In the genomic region with DNA sequence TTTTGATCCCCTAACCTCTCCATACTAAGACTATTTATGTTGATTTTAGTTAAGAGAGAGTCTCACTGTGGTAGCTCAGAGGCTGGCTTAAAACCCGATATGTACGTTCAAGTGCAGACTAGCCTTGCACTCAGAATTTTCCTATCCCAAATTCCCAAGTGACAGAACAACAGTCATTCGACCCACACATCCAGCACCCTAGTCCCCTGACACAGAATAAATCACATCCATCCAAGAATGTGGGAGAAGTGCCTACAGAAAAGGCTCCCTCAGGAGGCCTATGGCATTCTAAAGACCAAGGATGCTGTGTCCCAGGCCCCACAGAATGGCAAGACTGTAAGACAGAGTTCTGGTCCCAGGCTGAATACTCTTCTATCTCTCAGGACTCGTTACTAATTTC, we compare ENCODE assay signal across 16 mouse cellular contexts. TPM values are rescaled to one million over a fixed set of nuclear protein-coding genes. Genes with fewer than 3 reads are reported as not detected.
DNase-seq lines count a peak whose midpoint lies in the region; ATAC-seq and TF ChIP-seq lines count a peak whose summit lies in the region.
"Had no signal": no experiment of that assay in that cellular context is flagged by ENCODE, and none has a peak within 500 bp of the region (broad histone marks: within the 10 kb centered on the region; RNA-seq: fewer than 3 reads in every experiment).

No protein-coding gene starts in this region.

- H3K36me3 ChIP-seq in forebrain, embryonic 10.5 days (replicated peaks) = no peaks in the 10 kb centered on the region
- no peaks in the 10 kb centered on the region for H3K36me3 ChIP-seq in forebrain, embryonic 11.5 days (ENCODE audit: control insufficient read depth, insufficient read depth, low read length)
- no peaks in the 10 kb centered on the region for H3K36me3 ChIP-seq in spleen, adult 2 months (ENCODE audit: control insufficient read depth, insufficient read depth, low read length)
- no peaks in the 10 kb centered on the region for H3K36me3 ChIP-seq in liver, embryonic 16.5 days (ENCODE audit: control insufficient read depth, insufficient read depth)
- H3K36me3 ChIP-seq in midbrain, embryonic 10.5 days = no peaks in the 10 kb centered on the region
- H3K36me3 ChIP-seq: embryonic facial prominence, embryonic 15.5 days; limb, embryonic 10.5 days; midbrain, embryonic 15.5 days; stomach, embryonic 15.5 days had no signal

- no peak for TF ChIP-seq POLR2A in spleen, adult 2 months (IDR thresholded peaks at IDR 0.05; ENCODE audit: low read depth, low read length)

- H3K27me3 ChIP-seq in forebrain, embryonic 10.5 days (ENCODE audit: poor library complexity, severe bottlenecking) = no peaks in the 10 kb centered on the region
- no peaks in the 10 kb centered on the region for H3K27me3 ChIP-seq in forebrain, embryonic 11.5 days (ENCODE audit: control insufficient read depth, insufficient read depth, low read length)
- H3K27me3 ChIP-seq in spleen, adult 2 months (ENCODE audit: control insufficient read depth, insufficient read depth, low read length) = no peaks in the 10 kb centered on the region
- no peaks in the 10 kb centered on the region for H3K27me3 ChIP-seq in liver, embryonic 16.5 days (ENCODE audit: control insufficient read depth, insufficient read depth, low read depth, low read length)
- H3K27me3 ChIP-seq in midbrain, embryonic 10.5 days (ENCODE audit: low read depth, poor library complexity, severe bottlenecking) = no peaks in the 10 kb centered on the region
- H3K27me3 ChIP-seq: embryonic facial prominence, embryonic 15.5 days; forebrain, embryonic 13.5 days; midbrain, embryonic 15.5 days; stomach, embryonic 15.5 days had no signal

- 0 out of 2 replicates have a peak overlapping the region, but pooled peaks have one; percentile 26 for H3K27ac ChIP-seq in forebrain, embryonic 10.5 days
- H3K27ac ChIP-seq in forebrain, embryonic 11.5 days (ENCODE audit: low read depth, low read length) = no peak overlapping the region
- H3K27ac ChIP-seq in spleen, adult 2 months (ENCODE audit: insufficient read depth, low read length) = peak overlapping the region; percentile 95
- H3K27ac ChIP-seq in liver, embryonic 16.5 days (ENCODE audit: low read length) = 0 out of 2 replicates have a peak overlapping the region, but pooled peaks have one; percentile 13
- no peak overlapping the region for H3K27ac ChIP-seq in midbrain, embryonic 10.5 days (replicated peaks)
- H3K27ac ChIP-seq: embryonic facial prominence, embryonic 15.5 days; forebrain, embryonic 13.5 days; midbrain, embryonic 15.5 days; stomach, embryonic 15.5 days had no signal

- no peak overlapping the region for H3K4me2 ChIP-seq in forebrain, embryonic 11.5 days (ENCODE audit: low read depth, low read length, severe bottlenecking)
- H3K4me2 ChIP-seq in liver, embryonic 16.5 days (ENCODE audit: low read depth, low read length) = peak overlapping the region; percentile 14; the same call in 1 of the 2 replicates
- H3K4me2 ChIP-seq: embryonic facial prominence, embryonic 15.5 days; forebrain, embryonic 13.5 days; lung, embryonic 14.5 days; midbrain, embryonic 15.5 days; stomach, embryonic 15.5 days had no signal

- H3K4me1 ChIP-seq in forebrain, embryonic 10.5 days = peaks cover 6% of the 10 kb centered on the region
- no peaks in the 10 kb centered on the region for H3K4me1 ChIP-seq in forebrain, embryonic 11.5 days (replicated peaks; ENCODE audit: control insufficient read depth, insufficient read depth, low read length)
- H3K4me1 ChIP-seq in spleen, adult 2 months (ENCODE audit: control insufficient read depth, insufficient read depth, insufficient read length) = peaks cover 10% of the 10 kb centered on the region
- peaks cover 18% of the 10 kb centered on the region for H3K4me1 ChIP-seq in liver, embryonic 16.5 days (ENCODE audit: control insufficient read depth, low read depth, low read length)
- no peaks in the 10 kb centered on the region for H3K4me1 ChIP-seq in midbrain, embryonic 10.5 days
- H3K4me1 ChIP-seq: embryonic facial prominence, embryonic 15.5 days; forebrain, embryonic 13.5 days; midbrain, embryonic 15.5 days; stomach, embryonic 15.5 days had no signal

- intact Hi-C loops in left cerebral cortex, postnatal 36 days (cut with DNase I) = no loop called here

- H3K9me3 ChIP-seq in forebrain, embryonic 10.5 days = peaks cover 5% of the 10 kb centered on the region; the same call in 1 of the 2 replicates
- H3K9me3 ChIP-seq in forebrain, embryonic 11.5 days (ENCODE audit: control insufficient read depth, low read length) = no peaks in the 10 kb centered on the region
- H3K9me3 ChIP-seq in liver, embryonic 16.5 days (replicated peaks; ENCODE audit: control insufficient read depth, low read length) = no peaks in the 10 kb centered on the region
- no peaks in the 10 kb centered on the region for H3K9me3 ChIP-seq in midbrain, embryonic 10.5 days (replicated peaks)
- H3K9me3 ChIP-seq: embryonic facial prominence, embryonic 15.5 days; forebrain, embryonic 13.5 days; limb, embryonic 10.5 days; midbrain, embryonic 15.5 days; stomach, embryonic 15.5 days had no signal

- DNase-seq in forebrain, embryonic 10.5 days (ENCODE audit: extremely low spot score, low spot score) = no peak
- no peak for DNase-seq in forebrain, embryonic 11.5 days (ENCODE audit: low spot score)
- DNase-seq in spleen, adult 2 months (ENCODE audit: low read depth in 1 of 2, low spot score in 2 of 2) = no peak
- DNase-seq in spleen, postnatal 10 days (ENCODE audit: low spot score in 2 of 2) = no peak
- no peak for DNase-seq in cerebellum, adult 11-12 months
- no peak for DNase-seq in midbrain, embryonic 10.5 days (ENCODE audit: low spot score)
- no peak for DNase-seq in left cerebral cortex, postnatal 36 days (ENCODE audit: low spot score in 2 of 2)
- DNase-seq: cerebellum, postnatal 10 days; kidney, postnatal 14 days had no signal

- no peak overlapping the region for H3K9ac ChIP-seq in forebrain, embryonic 11.5 days (ENCODE audit: low read length)
- H3K9ac ChIP-seq in liver, embryonic 16.5 days (ENCODE audit: low read depth, low read length) = no peak overlapping the region
- H3K9ac ChIP-seq: embryonic facial prominence, embryonic 15.5 days; forebrain, embryonic 13.5 days; lung, embryonic 14.5 days; midbrain, embryonic 15.5 days; stomach, embryonic 15.5 days had no signal

- H3K4me3 ChIP-seq in forebrain, embryonic 10.5 days = no peak overlapping the region
- H3K4me3 ChIP-seq in forebrain, embryonic 11.5 days (ENCODE audit: low read depth, low read length) = no peak overlapping the region
- peak overlapping the region; percentile 50 for H3K4me3 ChIP-seq in spleen, adult 2 months (ENCODE audit: extremely low read depth, insufficient read depth, insufficient read length)
- no peak overlapping the region for H3K4me3 ChIP-seq in liver, embryonic 16.5 days (ENCODE audit: low read depth, low read length)
- H3K4me3 ChIP-seq in midbrain, embryonic 10.5 days = no peak overlapping the region
- H3K4me3 ChIP-seq: embryonic facial prominence, embryonic 15.5 days; forebrain, embryonic 13.5 days; limb, embryonic 10.5 days; midbrain, embryonic 15.5 days; stomach, embryonic 15.5 days had no signal

- no peak for TF ChIP-seq CTCF in spleen, adult 2 months (IDR thresholded peaks at IDR 0.05; ENCODE audit: extremely low read depth, insufficient read depth, insufficient read length, insufficient replicate concordance)

- 85% methylated on average over 4 of the region's 4 CpGs for WGBS in forebrain, embryonic 10.5 days
- WGBS in forebrain, embryonic 11.5 days = 82% methylated on average over 4 of the region's 4 CpGs
- 38% methylated on average over 4 of the region's 4 CpGs for WGBS in spleen, adult 2 months
- 52% methylated on average over 4 of the region's 4 CpGs for WGBS in liver, embryonic 16.5 days (ENCODE audit: insufficient replicate concordance)
- 83% methylated on average over 4 of the region's 4 CpGs for WGBS in midbrain, embryonic 10.5 days

- ATAC-seq in forebrain, embryonic 11.5 days (replicated peaks; ENCODE audit: low FRiP score) = no peak
- ATAC-seq in liver, embryonic 16.5 days (ENCODE audit: low read depth) = no peak
- ATAC-seq: forebrain, embryonic 13.5 days; midbrain, embryonic 15.5 days had no signal

RNA-seq across cellular contexts. Expression of gene Exoc6, which starts 55.4 kb away (rescaled TPM):
- polyA plus RNA-seq in forebrain, embryonic 10.5 days (2016; fragmentation: Nextera tagmentation; extraction: Ambion mirVana) = 9.3 and 9.6 TPM in 2 replicates
- 9.1 and 10.2 TPM in 2 replicates for polyA plus RNA-seq in forebrain, embryonic 11.5 days (2014; fragmentation: Nextera tagmentation; extraction: Ambion mirVana)
- polyA plus RNA-seq in spleen, adult 2 months (2012; rRNA removed) = 8.1 and 8.6 TPM in 2 replicates
- 25.7 and 28.0 TPM in 2 replicates for polyA plus RNA-seq in liver, embryonic 16.5 days (2015; fragmentation: Nextera tagmentation; extraction: Ambion mirVana)
- polyA plus RNA-seq in midbrain, embryonic 10.5 days (2016; fragmentation: Nextera tagmentation; extraction: Ambion mirVana) = 7.6 and 7.9 TPM in 2 replicates
- 10 to 100 TPM; 42.3 to 43.9 TPM for total RNA-seq in left cerebral cortex, postnatal 36 days (2021)

Comparison
In these comparisons a context has a peak if more than half of its experiments do, and no peak if none do; other contexts are left out.
1. H3K27ac ChIP-seq: peak in forebrain, embryonic 10.5 days (single experiment), spleen, adult 2 months (single experiment) and liver, embryonic 16.5 days (single experiment); none in forebrain, embryonic 11.5 days (single experiment) and midbrain, embryonic 10.5 days (single experiment).